Mouse (Mus musculus): ENCODE measurements around the gene Klhl29.

Klhl29 gene

DNA sequence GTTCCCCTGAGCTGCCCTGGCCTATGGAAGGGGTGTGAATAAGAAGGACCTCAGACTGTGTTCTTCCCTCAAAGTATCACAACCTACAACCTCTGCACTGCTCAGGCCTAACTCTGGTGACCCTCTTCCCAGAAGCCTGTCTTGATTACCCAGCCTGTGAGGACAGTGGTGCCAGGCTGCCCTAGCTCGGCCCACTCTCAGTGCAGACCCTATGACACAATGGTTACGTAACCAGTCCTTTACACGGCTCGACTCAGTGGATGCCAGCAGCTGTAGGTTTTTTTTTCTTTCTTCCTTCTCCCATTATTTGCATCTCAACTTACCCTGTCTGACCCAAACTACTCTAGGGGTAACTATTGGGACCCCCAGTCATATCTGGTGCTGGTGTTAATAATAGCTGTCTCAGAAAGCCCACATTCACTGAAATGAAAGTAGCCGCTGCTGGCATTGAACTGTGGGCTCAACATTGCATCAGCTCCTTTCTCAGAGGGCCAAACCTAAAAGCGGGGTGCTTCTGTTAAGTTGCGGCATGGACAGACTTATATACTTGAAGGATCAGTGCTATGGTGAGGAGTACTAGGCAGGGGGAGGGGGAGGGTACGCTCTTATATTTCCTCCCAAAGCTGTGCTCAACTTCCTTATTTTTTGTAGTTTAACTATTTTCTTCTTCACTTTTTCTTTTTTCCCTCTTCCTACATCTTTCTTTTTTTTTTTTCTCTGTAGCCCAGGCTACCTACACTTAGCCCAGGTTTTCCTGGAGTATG, 152.9 kb downstream of the Klhl29 start:
- no peak for DNase-seq (ENCODE audit: low spot score)

DNA sequence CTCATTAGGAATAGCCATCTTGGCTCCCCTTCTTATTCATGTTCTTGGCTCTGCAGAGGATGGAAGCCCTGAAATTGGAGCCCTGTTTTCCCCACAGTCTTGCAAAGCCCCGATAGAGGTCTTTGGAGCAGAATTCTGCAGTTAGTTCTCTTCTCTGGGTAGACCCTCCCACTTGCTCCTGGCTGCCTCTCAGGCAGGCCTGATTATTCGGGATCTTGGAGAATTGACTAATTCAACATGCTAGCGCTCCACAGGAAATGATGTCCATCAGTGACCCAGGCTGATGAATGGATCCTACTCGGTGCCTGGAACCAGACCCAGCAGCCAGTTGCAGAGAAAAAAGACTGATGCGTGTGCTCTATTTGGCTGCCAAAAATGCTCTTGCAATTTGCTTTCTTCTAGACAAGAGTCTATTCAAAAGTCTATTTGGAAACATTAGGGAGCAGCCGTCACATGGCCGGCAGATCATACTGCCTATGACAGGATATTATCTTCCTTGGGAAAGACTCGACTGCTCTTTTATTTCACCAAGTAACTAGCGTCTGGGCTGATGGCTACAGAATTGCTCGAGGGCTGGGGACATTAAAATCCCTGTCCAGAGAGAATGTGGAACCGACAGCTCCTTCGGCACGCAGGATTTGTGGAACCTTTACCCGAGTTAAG, 155.4 kb downstream of the Klhl29 start:
- DNase-seq (ENCODE audit: low spot score) = no peak

DNA sequence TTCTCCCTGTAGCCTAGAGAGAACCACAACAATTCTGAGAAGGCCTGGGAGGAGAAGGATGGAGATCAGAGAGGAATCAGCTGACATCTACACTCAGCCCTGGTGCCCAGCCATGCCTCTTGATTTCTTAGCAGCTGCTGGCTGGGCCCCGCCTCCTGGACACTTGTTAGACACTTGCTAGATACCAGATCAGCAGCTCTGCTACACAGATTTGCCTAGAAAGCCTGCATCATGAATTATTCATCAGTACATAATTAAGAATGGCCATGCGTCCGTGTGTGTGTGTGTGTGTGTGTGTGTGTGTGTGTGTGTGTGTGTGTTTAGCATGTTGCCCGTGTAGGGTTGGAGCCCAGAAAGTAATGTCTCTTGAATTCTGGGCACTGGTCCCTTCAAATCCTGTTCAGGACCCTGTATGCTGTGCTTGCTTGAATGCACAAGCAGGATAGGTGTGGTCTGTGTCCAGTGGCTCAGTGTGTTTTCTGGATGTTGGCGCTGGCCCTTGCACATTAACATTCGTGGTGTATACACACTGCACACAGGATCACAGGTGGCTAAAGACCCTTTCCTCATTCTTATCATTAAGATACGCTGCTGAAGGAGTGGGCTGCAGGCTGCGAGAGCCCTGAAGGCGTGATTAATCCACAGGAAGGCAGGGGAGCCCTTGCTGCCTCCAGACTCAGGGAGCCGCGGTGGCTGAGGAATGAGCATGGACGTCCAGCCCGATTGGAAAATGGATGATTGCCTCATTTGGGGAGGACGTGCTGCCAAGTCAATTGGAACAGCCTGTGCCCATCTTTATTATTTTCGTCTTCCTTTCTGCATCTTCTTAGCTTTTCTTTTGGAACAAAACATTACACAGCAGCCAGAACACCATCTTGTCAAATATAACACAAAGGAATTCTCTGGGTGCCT, 159.4 kb downstream of the Klhl29 start:
- DNase-seq (ENCODE audit: low spot score) = no peak

DNA sequence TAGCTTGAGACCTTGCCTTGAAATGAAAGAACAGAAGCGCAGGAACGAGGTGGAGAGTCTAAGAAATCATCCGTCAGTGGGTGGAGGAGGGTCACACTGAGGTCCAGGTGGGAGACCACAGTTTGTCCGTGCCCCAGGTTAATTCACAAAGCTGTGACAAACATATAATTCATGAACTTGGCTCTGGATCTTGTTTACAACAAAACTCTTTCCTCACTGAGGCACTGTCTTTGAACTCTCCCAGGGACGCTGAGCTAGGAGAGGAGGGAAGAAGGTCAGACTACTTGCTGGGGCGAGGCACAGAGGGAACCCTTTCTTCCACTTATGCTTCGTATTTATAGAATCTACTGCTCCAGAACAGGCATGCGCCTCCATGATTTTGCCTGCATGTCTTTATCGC, 161.2 kb downstream of the Klhl29 start:
- no peak for DNase-seq (ENCODE audit: low spot score)

DNA sequence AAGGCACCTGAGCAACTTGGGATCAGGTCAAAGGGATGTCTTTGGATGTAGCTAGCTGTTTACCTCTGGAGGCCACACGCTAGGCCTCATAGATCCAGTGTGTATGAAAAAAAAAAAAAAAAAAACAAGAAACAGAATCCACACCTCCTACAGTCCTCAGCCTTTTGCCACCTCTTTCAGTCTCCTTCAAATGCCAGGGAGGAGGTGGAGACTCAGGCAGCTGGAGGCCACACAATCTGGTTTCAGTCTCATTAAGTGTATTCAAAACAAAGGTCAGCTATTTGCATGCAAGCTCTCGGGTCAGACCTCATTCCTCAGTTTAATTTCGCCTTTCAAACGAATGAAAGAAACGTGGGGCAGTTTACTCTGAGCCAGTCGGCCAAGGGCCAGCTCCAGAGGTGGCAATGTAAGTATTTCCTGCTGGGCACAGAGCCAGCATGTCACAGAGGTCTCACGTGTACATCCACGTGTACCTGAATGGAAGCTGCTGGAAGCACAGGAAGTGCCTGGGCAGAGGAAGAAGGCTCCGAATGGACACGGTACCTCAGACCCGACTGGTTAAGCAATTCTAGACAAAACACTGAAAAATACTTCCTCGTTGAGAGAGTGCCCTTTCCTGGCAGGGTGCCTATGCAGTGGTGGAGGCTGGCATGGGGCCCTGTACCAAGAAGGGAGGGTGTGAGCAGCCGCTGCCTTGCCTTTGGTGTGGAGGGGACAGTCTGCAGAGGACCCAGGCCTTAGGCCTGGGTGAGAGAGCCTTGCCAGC, 162.0 kb downstream of the Klhl29 start:
- peak; percentile 34 for DNase-seq (ENCODE audit: low spot score)

DNA sequence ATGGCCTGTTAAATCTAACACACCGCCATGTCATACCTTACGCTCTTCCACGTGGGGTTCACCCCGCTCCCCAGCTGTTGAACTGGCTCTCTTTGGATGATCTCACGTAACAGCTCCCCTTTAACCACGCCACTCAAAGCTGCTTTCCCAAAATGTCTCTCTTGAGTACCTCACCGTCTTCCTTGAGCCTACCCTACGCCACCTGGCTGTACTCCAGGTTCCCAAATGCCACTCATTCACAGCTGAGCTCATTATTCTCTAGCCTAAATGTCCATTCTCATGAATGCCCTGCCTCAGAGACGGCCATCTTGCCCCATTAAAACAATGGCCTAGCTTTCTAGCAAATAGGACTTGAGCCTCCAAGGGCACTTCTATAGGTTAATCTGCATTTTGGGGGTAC, 163.6 kb downstream of the Klhl29 start:
- no peak for DNase-seq (ENCODE audit: low spot score)

DNA sequence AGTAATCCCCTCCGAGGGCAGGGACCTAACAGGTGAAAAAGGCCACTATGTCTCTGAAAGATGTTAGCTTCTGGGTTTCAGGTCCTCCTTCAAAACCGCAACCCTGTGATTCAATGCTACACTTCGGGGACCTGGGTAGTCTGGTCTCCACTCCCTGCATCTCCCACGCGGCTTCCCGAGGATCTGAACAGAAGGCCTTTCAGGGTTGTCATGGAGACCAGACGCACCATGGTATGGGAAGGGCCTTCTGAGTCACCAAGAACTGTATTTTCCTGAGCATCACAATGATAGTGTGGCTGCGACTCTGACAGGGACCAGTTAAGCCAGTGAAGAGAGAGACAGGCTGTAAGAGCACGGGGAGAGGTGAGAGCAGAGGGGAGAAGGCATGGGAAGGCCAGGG, 164.7 kb downstream of the Klhl29 start:
- no peak for DNase-seq (ENCODE audit: low spot score)

DNA sequence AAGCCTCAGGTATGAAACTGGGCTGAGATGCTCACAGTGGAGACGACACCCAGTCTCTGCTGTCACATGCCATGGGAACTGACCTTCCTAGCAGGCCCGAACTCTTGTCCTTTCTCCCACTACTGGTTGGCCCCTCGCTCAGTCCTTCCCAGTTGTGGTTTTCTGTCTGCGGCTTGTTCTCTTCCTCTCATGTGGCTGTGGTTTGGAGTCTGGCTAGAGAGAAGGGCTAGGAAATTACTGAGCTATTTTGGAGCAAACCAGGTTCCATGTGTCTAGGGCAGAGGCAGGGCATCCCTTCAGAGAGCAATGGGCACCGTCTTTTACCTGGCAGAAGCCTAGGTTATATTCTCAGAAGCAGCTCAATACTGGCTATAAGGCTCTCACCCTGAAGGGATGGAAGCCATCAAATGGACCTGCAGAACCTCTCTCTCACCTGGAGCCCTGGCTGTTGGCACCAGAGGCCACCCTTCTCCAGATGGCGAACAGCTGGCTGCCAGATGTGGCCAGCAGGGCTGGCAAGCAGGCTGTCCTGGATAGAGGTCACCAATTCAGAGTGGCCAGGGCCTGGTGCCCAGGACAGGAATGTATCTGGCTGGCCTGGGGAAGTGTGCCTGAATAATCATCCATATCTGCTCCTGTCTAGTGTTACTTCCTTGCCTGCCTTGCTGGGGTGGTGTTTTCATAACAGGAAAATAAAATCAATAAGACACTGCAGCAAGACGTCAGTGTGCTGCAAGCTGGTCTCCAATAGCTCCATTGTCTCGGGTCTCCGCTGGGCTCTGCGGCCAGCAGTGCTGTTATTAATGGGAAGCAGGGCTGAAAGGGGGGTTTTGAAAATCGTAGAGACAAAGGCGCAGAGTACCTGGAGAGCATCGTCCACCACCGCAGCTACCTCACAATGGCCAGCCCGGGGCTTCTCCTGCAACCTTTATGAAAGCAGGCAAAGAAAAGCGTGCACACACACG, 167.3 kb downstream of the Klhl29 start:
- no peak for DNase-seq (ENCODE audit: low spot score)

DNA sequence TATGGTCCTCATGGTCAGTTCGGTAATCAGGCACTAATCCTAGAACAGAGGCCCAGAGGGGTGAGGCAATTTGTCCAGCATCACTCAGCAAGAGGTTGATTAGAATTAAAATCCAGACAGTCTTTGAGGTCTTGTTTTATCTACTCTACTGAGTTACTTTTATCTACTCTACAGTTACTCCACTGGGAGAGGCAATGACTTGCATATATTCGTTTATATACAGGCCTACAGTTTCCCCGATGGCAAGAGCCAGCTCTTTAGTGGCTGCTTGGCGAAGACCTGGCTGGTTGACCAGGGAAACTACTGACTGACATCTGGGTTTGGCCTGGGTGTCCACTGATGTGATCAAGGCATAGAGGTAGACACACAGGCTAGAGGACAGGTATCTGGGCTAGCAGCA, 168.3 kb downstream of the Klhl29 start:
- DNase-seq (ENCODE audit: low spot score) = no peak

DNA sequence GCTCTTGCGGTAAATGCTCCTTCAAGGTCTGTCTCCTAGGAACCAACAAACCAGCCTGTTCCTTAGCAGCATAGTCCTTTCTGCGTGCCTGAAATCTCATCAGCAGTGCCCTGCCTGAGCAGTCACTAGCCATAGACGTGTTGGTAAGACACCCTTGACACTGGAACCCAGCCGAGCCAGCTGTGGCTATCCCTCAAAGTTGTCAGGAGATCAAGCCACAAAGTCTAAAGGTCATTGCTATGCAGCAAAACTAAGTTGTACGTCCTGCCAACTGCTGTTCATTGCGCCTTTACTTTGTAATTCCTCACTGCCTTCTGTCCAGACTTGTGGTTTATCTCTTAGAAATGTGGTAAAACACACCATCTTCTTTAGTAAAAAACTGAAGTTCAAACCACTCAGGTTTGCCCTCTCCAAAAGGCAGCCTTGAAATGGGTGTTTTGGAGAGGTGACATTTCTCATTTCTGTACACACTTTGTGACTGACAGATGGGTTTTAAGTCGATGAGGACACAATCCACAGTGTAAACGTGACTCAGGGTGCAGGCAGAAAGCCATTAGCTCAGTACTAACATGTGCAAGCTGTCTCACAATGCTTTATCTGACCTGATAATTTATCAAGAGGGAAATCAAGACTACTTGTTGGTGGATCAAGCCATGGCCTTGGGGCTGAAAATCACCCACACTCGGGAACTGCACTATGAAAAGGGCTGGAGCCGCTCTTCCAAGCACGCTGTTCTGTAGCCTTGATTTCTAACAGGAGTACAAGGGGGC, 171.2 kb downstream of the Klhl29 start:
- no peak for DNase-seq (ENCODE audit: low spot score)

DNA sequence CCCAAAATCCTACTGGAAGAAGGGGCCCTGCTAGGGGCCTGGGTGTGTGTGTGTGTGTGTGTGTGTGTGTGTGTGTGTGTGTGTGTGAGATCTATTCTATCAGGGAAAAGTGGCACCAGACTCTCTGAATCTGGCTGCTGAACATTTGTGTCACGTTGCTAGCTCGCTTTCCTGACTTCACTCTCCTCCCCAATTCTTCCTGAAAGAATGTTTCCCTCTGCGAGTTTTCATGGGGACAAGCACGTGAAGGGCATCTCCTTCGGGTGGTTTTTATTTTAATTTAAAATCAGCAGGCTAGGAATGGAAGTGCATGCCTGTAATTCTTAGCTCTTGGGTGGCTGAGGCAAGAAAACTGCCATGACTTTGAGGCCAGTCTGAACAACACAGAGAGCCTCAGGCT, 172.1 kb downstream of the Klhl29 start:
- DNase-seq (ENCODE audit: low spot score) = no peak

DNA sequence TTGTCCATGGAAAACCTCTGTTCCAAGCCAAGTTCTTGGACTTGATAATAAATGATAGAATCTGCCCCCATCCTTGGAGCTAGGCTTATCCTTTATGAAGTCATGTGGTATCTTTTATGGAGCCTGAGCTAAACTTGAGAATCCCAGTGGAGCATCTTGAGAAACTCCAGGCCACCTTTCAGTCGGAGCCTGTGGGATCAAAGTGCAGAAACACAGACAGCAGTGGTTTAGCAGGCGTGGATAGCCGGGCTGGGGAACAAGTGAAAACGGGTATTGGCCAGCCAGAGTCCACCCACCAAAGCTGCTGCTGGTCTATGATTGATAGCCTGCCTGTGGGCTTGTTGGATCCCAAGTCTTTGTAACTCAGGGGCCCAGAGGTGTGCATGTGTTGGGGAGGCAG, 177.2 kb downstream of the Klhl29 start:
- no peak for DNase-seq (ENCODE audit: low spot score)

DNA sequence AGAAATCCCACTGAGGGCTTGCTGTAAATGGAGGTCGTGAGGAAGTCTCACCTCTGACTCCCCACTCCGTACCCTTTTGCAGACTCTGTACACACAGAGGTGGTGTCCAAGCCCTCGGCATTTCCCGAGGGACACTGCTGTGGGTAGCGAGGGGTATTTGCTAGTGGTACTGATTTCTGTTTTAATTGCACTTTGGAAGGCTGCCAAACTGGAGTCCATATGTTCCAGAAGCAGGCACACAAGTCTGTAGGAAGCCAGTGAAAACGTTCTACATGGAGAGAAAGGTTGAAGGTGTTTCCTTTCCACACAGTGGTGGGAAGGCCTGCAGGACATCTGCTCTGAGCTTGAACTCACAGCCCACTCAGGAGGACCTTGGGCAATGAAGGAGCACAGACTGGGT, 181.3 kb downstream of the Klhl29 start:
- DNase-seq (ENCODE audit: low spot score) = no peak

DNA sequence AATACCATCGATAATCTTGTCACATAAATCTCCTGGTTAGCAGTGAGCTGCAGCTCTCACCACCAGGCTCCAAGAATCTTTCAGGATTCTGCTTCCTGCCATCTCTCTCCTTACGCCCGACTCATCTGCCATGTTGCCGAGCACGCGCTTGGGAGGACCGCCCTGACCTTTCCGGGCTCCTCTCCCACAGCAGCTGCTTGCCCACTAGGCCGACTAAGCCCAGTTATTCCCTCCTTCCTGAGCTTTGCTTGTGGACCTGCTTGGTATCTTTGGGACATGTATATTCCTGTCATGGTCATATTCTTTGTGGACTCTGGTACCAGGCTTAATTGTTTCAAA, 183.1 kb downstream of the Klhl29 start:
- DNase-seq (ENCODE audit: low spot score) = no peak

DNA sequence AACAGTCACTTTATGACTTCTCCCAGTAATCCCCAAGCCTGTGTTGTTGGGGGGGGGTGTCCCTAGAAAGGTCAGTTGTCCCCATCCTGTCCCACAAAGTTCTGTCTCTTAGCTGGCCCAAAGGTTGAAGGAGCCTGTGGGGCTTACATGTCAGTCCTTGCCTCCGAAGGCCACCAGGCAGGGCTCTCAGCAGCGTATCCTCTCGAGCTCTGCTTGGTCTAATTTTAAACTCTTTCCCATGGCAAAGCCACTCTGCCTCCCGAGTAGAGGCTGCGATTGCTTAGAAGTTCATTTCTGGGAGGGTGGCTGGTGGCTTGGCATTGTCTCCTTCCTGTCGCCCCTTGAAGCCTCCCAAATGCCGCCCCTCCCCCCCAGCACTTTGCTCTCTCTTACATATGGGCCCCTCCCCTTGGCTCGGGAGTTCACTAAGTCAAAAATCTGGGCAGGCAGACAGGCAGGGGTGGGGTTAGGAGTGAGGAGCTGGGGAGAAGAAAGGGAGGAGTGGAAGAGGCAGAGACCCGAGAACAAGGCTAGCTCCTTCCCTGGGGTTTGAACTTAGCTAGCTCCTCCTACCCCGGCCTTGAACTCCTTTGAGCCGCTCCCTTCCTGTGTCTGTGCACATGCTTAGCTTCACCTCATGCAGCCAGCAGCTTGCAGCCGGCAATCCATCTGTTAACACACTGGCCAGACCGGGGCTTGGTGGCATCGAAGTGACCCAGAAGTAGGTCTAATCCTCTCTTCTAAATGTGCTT, 183.7 kb downstream of the Klhl29 start:
- peak; percentile 26 for DNase-seq (ENCODE audit: low spot score)

DNA sequence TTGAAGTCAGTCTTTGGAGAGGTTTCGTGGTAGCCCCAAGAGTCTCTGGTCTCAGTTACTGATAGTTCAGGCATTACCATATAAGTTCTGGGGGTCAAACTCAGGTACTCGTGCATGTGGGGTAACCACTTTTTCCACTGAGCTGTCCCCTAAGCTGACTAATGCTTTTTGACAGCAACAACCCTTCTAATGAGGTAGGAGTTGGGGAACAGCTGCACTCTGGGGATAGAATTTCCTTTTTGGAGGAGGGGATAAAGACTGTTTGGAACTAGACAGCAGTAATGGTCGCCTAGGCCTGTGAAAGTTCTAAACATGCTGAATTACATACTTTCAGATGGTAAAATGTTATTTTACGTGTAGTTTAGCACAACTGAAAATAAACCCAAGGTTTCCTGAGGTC, 184.3 kb downstream of the Klhl29 start:
- DNase-seq (ENCODE audit: low spot score) = no peak

DNA sequence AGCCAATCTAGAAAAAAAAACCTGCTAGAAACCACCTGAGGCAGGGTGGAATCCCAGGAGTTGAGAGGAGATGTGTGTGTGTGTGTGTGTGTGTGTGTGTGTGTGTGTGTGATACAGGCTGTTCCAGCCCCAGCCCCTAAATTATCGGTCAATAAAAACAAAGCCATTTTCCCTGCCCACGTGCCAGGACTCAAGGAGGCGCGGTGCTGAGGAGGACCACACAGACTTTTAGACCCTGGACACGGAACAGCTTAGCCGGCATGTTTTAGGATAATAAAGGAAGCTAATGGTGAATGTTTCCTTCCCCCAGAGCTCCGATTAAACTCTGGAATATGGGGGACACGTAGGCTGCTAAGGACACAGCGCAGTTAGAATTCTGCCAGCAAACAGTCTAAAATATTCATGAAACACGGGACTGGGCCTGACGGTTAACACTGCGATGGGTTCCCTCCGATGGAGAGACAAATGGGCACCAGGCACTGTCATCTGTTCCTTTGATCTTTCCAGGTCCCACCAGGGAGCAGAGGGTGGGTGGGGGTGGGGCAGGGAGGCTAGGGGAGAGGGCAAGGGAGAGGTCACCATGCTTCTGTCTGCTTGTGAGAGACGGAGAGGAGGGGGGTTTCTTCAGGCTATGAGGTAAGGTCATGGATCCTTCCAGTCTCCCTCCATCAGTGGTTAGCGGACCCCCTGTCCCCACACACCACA, 185.9 kb downstream of the Klhl29 start:
- DNase-seq (ENCODE audit: low spot score) = no peak

DNA sequence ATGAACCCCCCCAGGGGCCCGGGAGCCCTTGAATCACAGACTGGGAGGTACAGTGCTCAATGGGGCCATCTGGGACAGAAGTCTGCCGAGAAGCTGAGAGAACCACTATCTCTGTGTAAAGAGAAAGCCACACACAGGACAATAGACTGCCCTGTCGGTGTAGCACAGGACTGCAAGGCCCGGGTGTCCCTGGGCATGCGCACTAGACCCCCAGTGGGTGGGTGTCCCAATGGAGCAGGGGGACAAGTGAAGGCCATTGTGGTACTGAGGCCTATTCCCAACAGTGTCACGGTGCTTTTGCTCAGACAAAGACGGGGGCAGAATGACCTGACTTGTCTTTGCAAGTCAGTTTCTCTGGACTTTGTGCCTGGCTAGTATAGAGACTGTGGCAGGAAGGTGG, 186.6 kb downstream of the Klhl29 start:
- DNase-seq (ENCODE audit: low spot score) = no peak

DNA sequence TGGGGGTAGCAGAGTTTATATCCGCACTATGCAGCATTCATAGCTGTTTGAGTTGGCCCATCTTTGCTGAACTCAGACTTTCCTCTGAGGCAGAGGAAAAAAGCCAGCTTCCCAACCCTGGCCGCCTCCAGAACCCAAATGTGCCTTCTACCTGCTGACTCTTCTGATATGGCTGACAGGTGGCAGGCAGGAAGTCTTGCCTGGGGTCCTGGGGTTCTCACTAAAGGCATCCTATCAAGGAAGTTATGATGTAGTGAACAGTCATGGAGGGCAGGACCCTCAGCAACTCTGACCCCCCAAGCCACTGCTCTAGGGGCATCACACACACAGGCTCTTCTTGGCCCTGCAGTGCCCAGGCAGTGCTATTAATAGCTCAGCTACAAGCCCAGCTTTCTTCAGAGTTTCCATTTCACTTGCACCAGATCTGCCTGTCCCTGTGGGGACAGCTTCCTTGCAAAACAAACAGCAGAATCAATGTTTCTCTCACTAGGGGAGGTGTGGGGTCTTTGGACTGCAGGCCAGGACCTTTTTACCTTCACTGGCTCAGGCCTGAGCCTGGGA, 187.6 kb downstream of the Klhl29 start:
- DNase-seq (ENCODE audit: low spot score) = no peak
